Mouse (Mus musculus): ENCODE data around the gene Mynn.
"Not testable (repeated sequence)": the region's sequence is repeated elsewhere in the genome, so short reads cannot be mapped to it uniquely, and the experiment has no call there.

DNA sequence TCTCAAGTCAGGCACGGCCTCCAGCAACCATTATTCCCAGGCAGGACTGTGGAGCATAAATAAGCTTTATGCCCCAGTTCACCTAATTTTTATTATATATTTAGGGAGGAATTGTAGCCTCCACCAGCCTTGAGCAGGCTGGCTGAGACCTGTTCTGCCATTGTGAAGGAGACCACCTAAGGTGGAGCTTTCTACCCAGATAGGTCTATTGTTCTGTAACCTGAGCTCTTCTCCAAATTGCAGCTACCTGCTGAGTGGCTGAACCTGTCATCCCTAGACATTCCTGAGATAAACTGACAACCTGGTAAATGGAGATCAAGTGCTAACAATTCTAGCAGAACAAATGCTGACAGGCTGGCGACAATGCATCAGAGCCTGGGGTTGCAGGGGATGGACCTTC is 35.5 kb upstream of the Mynn start:
- TF ChIP-seq CTCF (IDR thresholded peaks at IDR 0.05; ENCODE audit: low read depth, low read length); POLR2A (IDR thresholded peaks at IDR 0.05; ENCODE audit: insufficient read depth, low read length); EP300 (IDR thresholded peaks at IDR 0.05; ENCODE audit: insufficient read depth, low read depth, low read length): not testable (repeated sequence)

All from ES-Bruce4 (cell line).